Mouse (Mus musculus) megakaryocyte-erythroid progenitor cell, adult 5-6 weeks (primary cell): ENCODE data around the gene Cdpf1. TPM values are rescaled to one million over a fixed set of nuclear protein-coding genes. Genes with fewer than 3 reads are reported as not detected.

Source experiments
- ATAC-seq: replicated peaks from 2 replicates; pipeline ENCODE4 v1.8.0; 2016; ENCODE audit warnings: mild to moderate bottlenecking, inconsistent platforms; ENCODE audit not compliant: severe bottlenecking, poor library complexity, low FRiP score, low TSS enrichment
- total RNA-seq, 2 experiments: library from RNA; stranded (forward) in 1 of 2; stranded (reverse) in 1 of 2; fragments of 200-1000, 215-1000 nt in 1 of 2; fragments of >200 nt in 1 of 2; fragmentation: Nextera tagmentation in 1 of 2; gene quantifications; 2 replicates each; pipeline ENCODE4 v1.2.3; 2014 to 2017

The Cdpf1 gene
- total RNA-seq, 2 experiments from 2014 or later = 29.1 to 36.1 TPM

GRCm38 (mm10) chr15:85772146-85772740, 39.3 kb downstream of the Cdpf1 start:
- no peak for ATAC-seq

GRCm38 (mm10) chr15:85771306-85772121, 40.0 kb downstream of the Cdpf1 start:
- ATAC-seq = no peak

- ATAC-seq = no peak
Measured at GRCm38 (mm10) chr15:85768991-85769390, 42.5 kb downstream of the Cdpf1 start.

- ATAC-seq = no peak
Measured at GRCm38 (mm10) chr15:85766677-85767076, 44.8 kb downstream of the Cdpf1 start.

- no peak for ATAC-seq
Measured at GRCm38 (mm10) chr15:85765022-85765421, 46.5 kb downstream of the Cdpf1 start.

- ATAC-seq = no peak
Measured at GRCm38 (mm10) chr15:85762761-85763160, 48.7 kb downstream of the Cdpf1 start.

GRCm38 (mm10) chr15:85757768-85758167, 53.7 kb downstream of the Cdpf1 start:
- no peak for ATAC-seq

Other genes with a start within 250 kb of the Cdpf1 start
- not detected in 2 replicates for gene Wnt7b, start 229.2 kb downstream of the Cdpf1 start, total RNA-seq (2014; fragmentation: Nextera tagmentation)
- gene Wnt7b, start 229.2 kb downstream of the Cdpf1 start, total RNA-seq (2017) = not detected in 2 replicates
- gene Ppara, start 76.7 kb downstream of the Cdpf1 start, total RNA-seq (2014; fragmentation: Nextera tagmentation) = not detected in 2 replicates
- not detected in 2 replicates for gene Ppara, start 76.7 kb downstream of the Cdpf1 start, total RNA-seq (2017)
- gene Pkdrej, start 10.0 kb upstream of the Cdpf1 start, total RNA-seq (2014; fragmentation: Nextera tagmentation) = 0.04 and 0.35 TPM in 2 replicates
- gene Pkdrej, start 10.0 kb upstream of the Cdpf1 start, total RNA-seq (2017) = 0.33 TPM in 1 of 2 replicates, not detected in the other
- gene Ttc38, start 20.6 kb upstream of the Cdpf1 start, total RNA-seq (2014; fragmentation: Nextera tagmentation) = 3.3 and 5.3 TPM in 2 replicates
- gene Ttc38, start 20.6 kb upstream of the Cdpf1 start, total RNA-seq (2017) = 2.2 and 2.5 TPM in 2 replicates
- 20.8 and 23.9 TPM in 2 replicates for gene Gtse1, start 48.0 kb upstream of the Cdpf1 start, total RNA-seq (2014; fragmentation: Nextera tagmentation)
- 10.9 and 23.2 TPM in 2 replicates for gene Gtse1, start 48.0 kb upstream of the Cdpf1 start, total RNA-seq (2017)
- 48.0 and 76.0 TPM in 2 replicates for gene Trmu, start 67.6 kb upstream of the Cdpf1 start, total RNA-seq (2014; fragmentation: Nextera tagmentation)
- gene Trmu, start 67.6 kb upstream of the Cdpf1 start, total RNA-seq (2017) = 39.2 and 49.8 TPM in 2 replicates
- gene Celsr1, start 222.1 kb upstream of the Cdpf1 start, total RNA-seq (2014; fragmentation: Nextera tagmentation) = 3.8 and 7.5 TPM in 2 replicates
- 1.3 and 9.0 TPM in 2 replicates for gene Celsr1, start 222.1 kb upstream of the Cdpf1 start, total RNA-seq (2017)
- 24.9 and 41.8 TPM in 2 replicates for gene Gramd4, start 246.0 kb upstream of the Cdpf1 start, total RNA-seq (2014; fragmentation: Nextera tagmentation)
- 35.8 and 52.4 TPM in 2 replicates for gene Gramd4, start 246.0 kb upstream of the Cdpf1 start, total RNA-seq (2017)